Mouse (Mus musculus) heart, adult 10 weeks (tissue): ENCODE data around the gene Rsu1. TPM values are rescaled to one million over a fixed set of nuclear protein-coding genes. Genes with fewer than 3 reads are reported as not detected.

Experiments
- polyA plus RNA-seq: library from polyadenylated mRNA; stranded (reverse); fragments of 350-450 nt; fragmentation: Illumina TruSeq; extraction: RNeasy Lipid Tissue Mini Kit (QIAGEN cat#74804); gene quantifications from one replicate; pipeline ENCODE4 v1.2.3, GENCODE M21; 2014; ENCODE audit warnings: low read depth, low replicate concordance

Rsu1 gene
- polyA plus RNA-seq = 47.7 TPM

GRCm38 (mm10) chr2:13271165-13271957 is at the start of gene Rsu1:
Gene Rsu1, minus strand, starts transcription at chr2:13271415.

Other genes starting within 250 kb of the Rsu1 start
- gene Cubn, start 220.4 kb upstream of the Rsu1 start, polyA plus RNA-seq = 1.4 TPM